Mouse (Mus musculus): ENCODE results near the gene Vmn1r207-ps.
"Not testable (repeated sequence)": the region's sequence is repeated elsewhere in the genome, so short reads cannot be mapped to it uniquely, and the experiment has no call there.

The Vmn1r207-ps gene

DNA sequence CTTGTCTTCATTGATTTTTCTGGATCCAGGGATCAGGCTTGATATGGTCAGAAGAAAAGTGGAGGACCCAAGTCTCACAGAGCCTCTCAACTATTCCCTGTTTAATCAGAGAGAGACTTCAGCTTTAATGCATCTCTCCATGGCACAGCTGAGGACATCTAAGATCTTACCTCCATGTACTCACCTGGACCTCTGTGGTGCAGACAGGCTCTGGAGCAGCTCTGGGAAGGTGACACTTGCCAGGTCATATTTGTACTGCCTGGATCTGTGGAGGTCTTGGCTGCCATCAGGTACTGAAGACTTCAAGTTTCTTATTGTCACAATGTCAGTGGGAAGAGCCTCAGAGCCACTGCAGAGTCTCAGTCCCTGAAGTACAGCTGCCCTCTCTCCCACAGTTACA, at the start of gene Vmn1r207-ps:
Gene Vmn1r207-ps, minus strand, starts transcription at position 101 of the 400 bp plus-strand sequence.
- not testable (repeated sequence) for DNase-seq (ENCODE audit: low spot score)

GRCm38 (mm10) chr13:22777300-22777699, 47.9 kb upstream of the Vmn1r207-ps start, which contains the start of gene Vmn1r208:
TSS of gene Vmn1r208 (minus strand) at chr13:22777400.
- not testable (repeated sequence) for DNase-seq (ENCODE audit: low spot score)

DNA sequence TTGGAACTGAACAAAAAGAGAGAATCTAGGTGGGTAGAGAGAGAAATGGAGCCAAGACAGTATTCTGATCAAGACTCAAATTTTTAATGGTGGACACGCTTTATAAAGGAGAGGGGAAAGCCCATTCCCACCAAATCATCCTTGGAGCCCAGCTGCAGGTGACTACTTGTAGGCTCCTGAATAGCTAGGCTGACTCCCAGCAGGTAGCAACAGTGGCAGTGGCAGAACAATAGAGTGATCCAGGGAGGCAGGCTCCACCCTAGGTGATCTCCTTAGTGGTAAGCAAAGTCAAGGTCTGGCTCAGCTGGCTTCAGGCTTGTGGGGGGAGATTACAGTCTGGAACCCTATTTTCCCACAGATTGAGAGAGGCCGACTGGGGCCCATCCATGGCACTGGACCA, 42.2 kb upstream of the Vmn1r207-ps start:
- not testable (repeated sequence) for DNase-seq (ENCODE audit: low spot score)

DNA sequence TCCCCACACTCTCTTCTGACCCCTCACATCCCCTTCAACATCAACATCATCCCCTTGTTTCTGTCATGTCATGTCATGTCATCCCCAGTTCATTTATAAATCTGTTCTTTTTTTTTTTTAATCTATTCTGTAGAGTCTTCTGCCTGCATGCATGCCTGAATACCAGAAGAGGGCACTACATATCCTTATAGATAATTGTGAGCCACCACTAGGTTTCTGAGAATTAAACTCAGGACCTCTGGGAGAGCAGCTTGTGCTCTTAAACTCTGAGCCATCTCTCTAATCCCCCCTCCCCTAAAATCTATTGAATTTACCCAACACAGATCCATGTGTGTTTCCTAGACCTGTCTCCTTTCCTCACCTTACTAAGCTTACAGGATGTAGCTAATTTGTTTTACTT, 18.1 kb upstream of the Vmn1r207-ps start:
- DNase-seq (ENCODE audit: low spot score), result no peak

- not testable (repeated sequence) for DNase-seq (ENCODE audit: low spot score)
Measured at GRCm38 (mm10) chr13:22706947-22707346, 22.5 kb downstream of the Vmn1r207-ps start.

DNA sequence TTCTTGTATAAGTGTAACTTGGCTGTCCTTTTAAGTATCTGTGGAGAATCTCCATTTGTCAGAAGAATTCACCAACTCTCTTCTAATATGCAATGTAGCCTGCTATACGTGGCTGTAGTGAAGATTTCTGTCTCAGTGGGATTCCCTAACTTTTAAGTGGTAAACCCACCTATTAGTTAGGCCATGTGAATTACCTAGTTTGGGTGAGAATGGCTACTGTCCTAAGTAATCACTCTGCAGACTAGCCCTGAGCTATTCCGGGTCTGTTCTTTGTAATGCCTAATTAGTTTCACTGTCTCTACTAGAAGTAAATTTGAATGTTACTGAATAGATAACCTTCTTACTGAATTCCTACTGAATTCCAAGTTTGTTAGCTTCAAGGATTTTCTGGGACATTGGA, 26.5 kb downstream of the Vmn1r207-ps start:
- DNase-seq (ENCODE audit: low spot score), result not testable (repeated sequence)
